Mouse (Mus musculus) myocyte (in vitro differentiated cells): Measurements from ENCODE around the gene Plekhg6. TPM values are rescaled to one million over a fixed set of nuclear protein-coding genes. Genes with fewer than 3 reads are reported as not detected.
A peak's percentile ranks its signal among the peaks of the same experiment; 100 is the strongest.

Experiments used
- H3K27me3 ChIP-seq: one replicate; pipeline ENCODE4 v1.6.1; 2011; ENCODE audit not compliant: control insufficient read depth, insufficient read depth, insufficient read length
- H3K36me3 ChIP-seq: one replicate; pipeline ENCODE4 v1.6.1; 2011; ENCODE audit not compliant: control insufficient read depth, insufficient read depth
- H3K4me2 ChIP-seq: one replicate; pipeline ENCODE4 v1.6.1; 2011; ENCODE audit warnings: low read depth, control low read depth
- H3K4me3 ChIP-seq: one replicate; pipeline ENCODE4 v1.5.1; 2011; ENCODE audit warnings: mild to moderate bottlenecking, control low read depth, moderate library complexity
- H3K79me2 ChIP-seq: one replicate; pipeline ENCODE4 v1.6.1; 2011; ENCODE audit not compliant: control insufficient read depth, insufficient read depth
- H3ac ChIP-seq: one replicate; pipeline ENCODE4 v1.6.1; 2011; ENCODE audit not compliant: control insufficient read depth, insufficient read length
- CEBPB ChIP-seq: IDR thresholded peaks from 2 replicates; pipeline ENCODE4 v1.6.1; 2011; ENCODE audit warnings: mild to moderate bottlenecking, moderate library complexity; ENCODE audit not compliant: poor library complexity, insufficient read depth, severe bottlenecking
- E2F4 ChIP-seq: IDR thresholded peaks from one replicate; pipeline ENCODE4 v1.6.1; 2011; ENCODE audit warnings: mild to moderate bottlenecking, control low read depth, moderate library complexity; ENCODE audit not compliant: insufficient read depth
- MAX ChIP-seq: IDR thresholded peaks from one replicate; pipeline ENCODE4 v1.6.1; 2011; ENCODE audit warnings: low read depth, mild to moderate bottlenecking, control low read depth
- MYOD1 ChIP-seq, 3 experiments: IDR thresholded peaks; one replicate each; pipeline ENCODE4 v1.6.1; 2011; ENCODE audit warnings: control low read depth in 2 of 3, low read depth in 2 of 3, mild to moderate bottlenecking in 2 of 3, moderate library complexity in 1 of 3; ENCODE audit not compliant: insufficient read length in 2 of 3, control insufficient read depth in 1 of 3
- MYOG ChIP-seq, 3 experiments: IDR thresholded peaks; one replicate each; pipeline ENCODE4 v1.6.1; 2011; ENCODE audit warnings: control low read depth in 2 of 3, low read depth in 2 of 3, mild to moderate bottlenecking in 2 of 3; ENCODE audit not compliant: insufficient read length in 2 of 3, control insufficient read depth in 1 of 3, insufficient read depth in 1 of 3
- POLR2A ChIP-seq: IDR thresholded peaks from one replicate; pipeline ENCODE4 v1.6.1; 2011; ENCODE audit warnings: low read depth, mild to moderate bottlenecking, control low read depth, moderate library complexity; ENCODE audit not compliant: insufficient read length
- POLR2AphosphoS2 ChIP-seq: IDR thresholded peaks from one replicate; pipeline ENCODE4 v1.6.1; 2011; ENCODE audit warnings: low read depth, control low read depth; ENCODE audit not compliant: insufficient read length
- REST ChIP-seq: IDR thresholded peaks from one replicate; pipeline ENCODE4 v1.6.1; 2011; ENCODE audit warnings: mild to moderate bottlenecking, control low read depth, moderate library complexity; ENCODE audit not compliant: insufficient read depth, insufficient read length
- SRF ChIP-seq: IDR thresholded peaks from one replicate; pipeline ENCODE4 v1.6.1; 2011; ENCODE audit warnings: low read depth; ENCODE audit not compliant: control insufficient read depth, insufficient read length
- TCF12 ChIP-seq: IDR thresholded peaks from one replicate; pipeline ENCODE4 v1.6.1; 2011; ENCODE audit warnings: mild to moderate bottlenecking, control low read depth; ENCODE audit not compliant: poor library complexity, insufficient read depth, severe bottlenecking
- TCF3 ChIP-seq: IDR thresholded peaks from one replicate; pipeline ENCODE4 v1.6.1; 2011; ENCODE audit warnings: low read depth, control low read depth; ENCODE audit not compliant: insufficient read length
- USF1 ChIP-seq: IDR thresholded peaks from one replicate; pipeline ENCODE4 v1.6.1; 2011; ENCODE audit warnings: low read depth, mild to moderate bottlenecking, control low read depth, moderate library complexity
- polyA plus RNA-seq: library from polyadenylated mRNA; unstranded; fragments of >200 nt; fragmentation: generic; extraction: Trizol; gene quantifications from one replicate; pipeline ENCODE4 v1.2.1, GENCODE M21; 2012; ENCODE audit warnings: missing spikeins

Plekhg6 gene
- polyA plus RNA-seq, 1 experiment = 0.14 TPM

- H3K79me2 ChIP-seq = peaks cover 72% of the 10 kb centered on the region
- H3K4me3 ChIP-seq = no peak overlapping the region
- peak overlapping the region; percentile 93 for H3K4me2 ChIP-seq
- TF ChIP-seq SRF = no peak
- no peak for TF ChIP-seq REST
- TF ChIP-seq MYOG (IDR thresholded peaks at IDR 0.05; ENCODE audit: control insufficient read depth in 1 of 3, insufficient read depth in 1 of 3, insufficient read length in 2 of 3, low read depth in 2 of 3) = no peak
- no peak for TF ChIP-seq POLR2AphosphoS2
- TF ChIP-seq MAX = no peak
- TF ChIP-seq TCF3 = no peak
- no peak for TF ChIP-seq E2F4
- TF ChIP-seq USF1 = no peak
- no peak for TF ChIP-seq CEBPB
- TF ChIP-seq MYOD1 (IDR thresholded peaks at IDR 0.05; ENCODE audit: control insufficient read depth in 1 of 3, insufficient read length in 2 of 3, low read depth in 2 of 3) = no peak
- TF ChIP-seq TCF12 = no peak
- TF ChIP-seq POLR2A = no peak
- no peaks in the 10 kb centered on the region for H3K36me3 ChIP-seq
- no peak overlapping the region for H3ac ChIP-seq
- H3K27me3 ChIP-seq = no peaks in the 10 kb centered on the region
These were observed 27.4 kb downstream of the Plekhg6 start for GRCm38 (mm10) chr6:125353221-125353620.

DNA sequence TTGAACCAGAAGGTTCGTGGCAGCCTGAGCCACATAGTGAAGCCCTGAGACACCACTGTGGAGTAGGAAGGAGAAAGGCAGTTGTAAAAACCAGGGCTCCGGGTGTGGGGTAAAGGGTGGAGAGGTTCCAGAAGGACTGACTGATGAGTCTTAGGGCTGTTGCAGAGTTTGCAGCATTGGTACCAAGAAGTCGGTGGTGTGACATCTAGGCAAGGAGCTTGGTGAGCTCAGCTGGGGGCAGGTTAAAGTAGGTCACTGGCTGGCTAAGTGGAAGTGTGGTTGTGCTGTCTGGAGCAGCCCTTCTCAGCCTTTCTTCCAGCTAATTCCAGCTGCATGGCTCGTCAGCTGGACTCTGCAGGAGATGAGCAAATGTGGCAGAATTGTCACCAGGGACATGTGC lies 27.8 kb downstream of the Plekhg6 start:
- Histone ChIP-seq H3K4me3 (no peak overlapping the region), H3K27me3 (no peaks in the 10 kb centered on the region)
- TF ChIP-seq REST = no peak
- TF ChIP-seq POLR2A = peak; percentile 13
- no peak for TF ChIP-seq SRF
- TF ChIP-seq TCF12 = no peak
- TF ChIP-seq MAX = no peak
- no peak for TF ChIP-seq TCF3
- TF ChIP-seq POLR2AphosphoS2 = peak; percentile 18
- TF ChIP-seq MYOG (IDR thresholded peaks at IDR 0.05; ENCODE audit: control insufficient read depth in 1 of 3, insufficient read depth in 1 of 3, insufficient read length in 2 of 3, low read depth in 2 of 3) = no peak
- TF ChIP-seq E2F4 = no peak
- TF ChIP-seq MYOD1 (IDR thresholded peaks at IDR 0.05; ENCODE audit: control insufficient read depth in 1 of 3, insufficient read length in 2 of 3, low read depth in 2 of 3) = no peak

GRCm38 (mm10) chr6:125352046-125352384 lies 28.6 kb downstream of the Plekhg6 start:
- no peak overlapping the region for H3ac ChIP-seq
- H3K27me3 ChIP-seq = no peaks in the 10 kb centered on the region
- peaks cover 72% of the 10 kb centered on the region for H3K79me2 ChIP-seq
- H3K4me2 ChIP-seq = peak overlapping the region; percentile 93
- no peaks in the 10 kb centered on the region for H3K36me3 ChIP-seq
- peak overlapping the region; percentile 90 for H3K4me3 ChIP-seq
- no peak for TF ChIP-seq POLR2AphosphoS2
- no peak for TF ChIP-seq TCF12
- no peak for TF ChIP-seq E2F4
- no peak for TF ChIP-seq SRF
- TF ChIP-seq CEBPB = no peak
- TF ChIP-seq MYOD1 (IDR thresholded peaks at IDR 0.05; ENCODE audit: control insufficient read depth in 1 of 3, insufficient read length in 2 of 3, low read depth in 2 of 3) = no peak
- TF ChIP-seq MAX = no peak
- no peak for TF ChIP-seq REST
- no peak for TF ChIP-seq POLR2A
- no peak for TF ChIP-seq USF1
- TF ChIP-seq TCF3 = no peak
- TF ChIP-seq MYOG (IDR thresholded peaks at IDR 0.05; ENCODE audit: control insufficient read depth in 1 of 3, insufficient read depth in 1 of 3, insufficient read length in 2 of 3, low read depth in 2 of 3) = no peak

More for the DNA sequence above, 27.8 kb downstream of the Plekhg6 start:
- peaks cover 72% of the 10 kb centered on the region for H3K79me2 ChIP-seq
- H3K36me3 ChIP-seq = no peaks in the 10 kb centered on the region
- peak overlapping the region; percentile 93 for H3K4me2 ChIP-seq
- H3ac ChIP-seq = no peak overlapping the region

DNA sequence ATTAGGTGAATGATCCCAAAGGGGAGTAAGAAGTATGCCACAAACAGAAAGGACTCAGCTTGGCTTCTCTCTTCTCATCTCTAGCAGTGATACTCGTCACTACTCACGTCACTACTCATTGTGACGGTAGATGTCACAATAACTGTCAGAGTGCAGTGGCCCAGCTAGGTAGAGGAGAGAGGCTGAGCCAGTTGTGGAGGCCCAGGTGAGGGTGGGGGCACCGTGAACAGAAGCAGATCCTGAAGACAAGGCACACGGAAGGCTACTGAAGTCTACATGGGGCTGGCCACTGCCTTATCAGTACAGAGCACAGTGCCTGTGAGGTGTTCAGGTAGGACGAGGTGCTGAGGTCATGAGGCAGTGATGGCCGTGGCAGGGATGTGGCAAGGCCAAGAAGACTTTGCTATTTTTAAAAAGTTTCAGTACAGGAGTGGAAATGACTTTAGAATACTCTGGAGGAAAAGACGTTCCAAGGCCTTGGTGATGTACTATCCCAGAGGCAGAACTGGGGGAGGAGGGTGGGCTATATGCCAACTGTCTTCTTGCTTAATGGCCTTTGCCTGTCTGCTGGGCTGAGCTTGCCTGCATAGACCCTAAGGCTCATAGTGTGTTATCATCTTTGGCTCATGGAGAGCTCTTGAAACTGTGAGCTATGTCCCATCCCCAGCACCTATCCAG lies 29.1 kb downstream of the Plekhg6 start:
- peak overlapping the region; percentile 90 for H3K4me3 ChIP-seq

GRCm38 (mm10) chr6:125350995-125351324 lies 29.6 kb downstream of the Plekhg6 start:
- Histone ChIP-seq H3K27me3 (no peaks in the 10 kb centered on the region), H3K4me3 (peak overlapping the region; percentile 90), H3K79me2 (peaks cover 64% of the 10 kb centered on the region), H3ac (no peak overlapping the region), H3K36me3 (no peaks in the 10 kb centered on the region), H3K4me2 (peak overlapping the region; percentile 93)
- TF ChIP-seq REST = no peak
- no peak for TF ChIP-seq TCF3
- no peak for TF ChIP-seq POLR2AphosphoS2
- TF ChIP-seq CEBPB = no peak
- no peak for TF ChIP-seq USF1
- no peak for TF ChIP-seq MYOD1 (IDR thresholded peaks at IDR 0.05; ENCODE audit: control insufficient read depth in 1 of 3, insufficient read length in 2 of 3, low read depth in 2 of 3)
- TF ChIP-seq TCF12 = no peak
- TF ChIP-seq POLR2A = no peak
- TF ChIP-seq MAX = no peak
- no peak for TF ChIP-seq E2F4
- TF ChIP-seq MYOG (IDR thresholded peaks at IDR 0.05; ENCODE audit: control insufficient read depth in 1 of 3, insufficient read depth in 1 of 3, insufficient read length in 2 of 3, low read depth in 2 of 3) = no peak
- TF ChIP-seq SRF = no peak

More for the DNA sequence above, 29.1 kb downstream of the Plekhg6 start:
- no peaks in the 10 kb centered on the region for H3K36me3 ChIP-seq
- peak overlapping the region; percentile 93 for H3K4me2 ChIP-seq
- H3K27me3 ChIP-seq = no peaks in the 10 kb centered on the region
- no peak for TF ChIP-seq TCF3
- TF ChIP-seq MYOD1 (IDR thresholded peaks at IDR 0.05; ENCODE audit: control insufficient read depth in 1 of 3, insufficient read length in 2 of 3, low read depth in 2 of 3) = no peak
- TF ChIP-seq POLR2A = no peak
- TF ChIP-seq MYOG (IDR thresholded peaks at IDR 0.05; ENCODE audit: control insufficient read depth in 1 of 3, insufficient read depth in 1 of 3, insufficient read length in 2 of 3, low read depth in 2 of 3) = no peak
- no peak overlapping the region for H3ac ChIP-seq
- peaks cover 69% of the 10 kb centered on the region for H3K79me2 ChIP-seq
